Mouse (Mus musculus) intestine, embryonic 16.5 days (tissue): ENCODE measurements around the gene Cdca5. TPM values are rescaled to one million over a fixed set of nuclear protein-coding genes. Genes with fewer than 3 reads are reported as not detected.
"Not testable (repeated sequence)": the region's sequence is repeated elsewhere in the genome, so short reads cannot be mapped to it uniquely, and the experiment has no call there.

Experiments
- ATAC-seq: fragments of 200-750 bp; cut with Nextera tagmentation; 2 replicates; pipeline ENCODE4 v1.8.0; 2017; ENCODE audit warnings: moderate TSS enrichment, moderate library complexity
- H3K27ac ChIP-seq: fragments of 300-500 bp; sonication (generic); 2 replicates; pipeline ENCODE4 v1.5.1; 2014; ENCODE audit warnings: mild to moderate bottlenecking, low read length
- H3K27me3 ChIP-seq: fragments of 300-500 bp; sonication (generic); replicated peaks from 2 replicates; pipeline ENCODE4 v1.6.1; 2014; ENCODE audit warnings: low read length, control low read depth, mixed read lengths; ENCODE audit not compliant: control insufficient read depth, insufficient read depth
- H3K36me3 ChIP-seq: fragments of 300-500 bp; sonication (generic); 2 replicates; pipeline ENCODE4 v1.6.1; 2014; ENCODE audit warnings: low read length, control low read depth; ENCODE audit not compliant: control insufficient read depth, insufficient read depth
- H3K4me1 ChIP-seq: fragments of 300-500 bp; sonication (generic); 2 replicates; pipeline ENCODE4 v1.6.1; 2014; ENCODE audit warnings: low read length, control low read depth, mixed read lengths; ENCODE audit not compliant: control insufficient read depth, insufficient read depth
- H3K4me2 ChIP-seq: fragments of 300-500 bp; sonication (generic); 2 replicates; pipeline ENCODE4 v1.6.1; 2014; ENCODE audit warnings: low read depth, low read length, control low read depth
- H3K4me3 ChIP-seq: fragments of 300-500 bp; sonication (generic); 2 replicates; pipeline ENCODE4 v1.5.1; 2014; ENCODE audit warnings: mild to moderate bottlenecking, low read length
- H3K9ac ChIP-seq: fragments of 300-500 bp; sonication (generic); 2 replicates; pipeline ENCODE4 v1.6.1; 2014; ENCODE audit warnings: low read depth, low read length
- H3K9me3 ChIP-seq: fragments of 300-500 bp; sonication (generic); 2 replicates; pipeline ENCODE4 v1.6.1; 2016; ENCODE audit warnings: low read length, control low read depth; ENCODE audit not compliant: control insufficient read depth
- WGBS: fragments of 180-500 bp; shearing (Covaris S2); extraction: QIAGEN DNeasy Blood & Tissue Kit; methylation state at CpG from one replicate; pipeline ENCODE4 v1.1.7; 2014; 5-methylcytosine and 5-hydroxymethylcytosine counted together
- polyA plus RNA-seq: library from polyadenylated mRNA; unstranded; fragments of >200 nt; fragmentation: Nextera tagmentation; extraction: Ambion mirVana; gene quantifications from 2 replicates; pipeline ENCODE4 v1.2.1, GENCODE M21; 2015

Gene Cdca5
- polyA plus RNA-seq, 1 experiment from 2014 or later, result 31.4 TPM

DNA sequence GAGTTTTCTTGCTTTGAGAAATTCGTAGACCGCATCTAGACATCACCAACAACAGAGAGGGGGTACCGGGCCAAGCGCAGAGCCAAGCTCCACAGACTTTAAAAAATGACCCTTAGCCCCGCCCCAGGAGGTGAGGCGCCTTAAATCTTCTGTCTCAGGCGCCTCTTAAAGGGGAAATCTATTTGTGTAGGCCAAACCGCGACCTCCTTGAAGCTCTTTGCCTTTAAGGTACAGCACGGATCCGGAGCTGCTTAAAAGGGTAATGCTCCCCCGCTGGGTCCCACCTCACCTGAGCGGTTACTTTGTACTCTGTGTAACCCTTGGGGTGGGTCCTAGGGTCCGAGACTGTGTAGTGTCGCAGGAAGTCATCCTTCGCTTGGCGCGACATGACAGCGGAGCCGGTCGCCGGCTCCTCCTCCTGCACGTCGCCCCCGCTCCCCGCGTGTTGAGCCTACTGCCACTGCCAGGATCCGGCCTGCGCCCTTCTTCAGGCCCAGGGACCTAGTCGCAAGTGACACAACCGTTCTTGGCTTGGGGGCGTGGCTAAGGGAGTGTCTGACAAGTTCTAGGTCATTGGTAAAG, 43.1 kb downstream of the Cdca5 start, which contains the start of gene Snx15:
Gene Snx15, minus strand, starts transcription at position 545 of the 582 bp plus-strand sequence.
- H3K4me1 ChIP-seq, result no peaks in the 10 kb centered on the region; the same call in 1 of the 2 replicates
- under 1% methylated on average over 32 of the region's 32 CpGs for WGBS
- no peaks in the 10 kb centered on the region for H3K9me3 ChIP-seq
- peak within 1 kb of the TSS; percentile 52 for H3K4me2 ChIP-seq
- H3K9ac ChIP-seq, result peak within 1 kb of the TSS; percentile 72
- no peaks in the 10 kb centered on the region for H3K36me3 ChIP-seq
- H3K27me3 ChIP-seq, result no peaks in the 10 kb centered on the region
- peak; percentile 95 for ATAC-seq
- peak within 1 kb of the TSS; percentile 86 for H3K27ac ChIP-seq
- H3K4me3 ChIP-seq, result peak within 1 kb of the TSS; percentile 56

GRCm38 (mm10) chr19:6130414-6131128, 45.8 kb downstream of the Cdca5 start:
- WGBS, result 71% methylated on average over 7 of the region's 7 CpGs
- ATAC-seq, H3K27ac ChIP-seq: not testable (repeated sequence)

GRCm38 (mm10) chr19:6132171-6132827, 47.5 kb downstream of the Cdca5 start:
- Histone ChIP-seq H3K9me3 (no peaks in the 10 kb centered on the region), H3K27ac (no peak overlapping the region), H3K36me3 (peaks cover 4% of the 10 kb centered on the region; the same call in 1 of the 2 replicates), H3K4me1 (no peaks in the 10 kb centered on the region; the same call in 1 of the 2 replicates), H3K4me2 (no peak overlapping the region), H3K9ac (no peak overlapping the region), H3K4me3 (no peak overlapping the region), H3K27me3 (no peaks in the 10 kb centered on the region)
- 86% methylated on average over 7 of the region's 7 CpGs for WGBS
- ATAC-seq, result no peak

More at GRCm38 (mm10) chr19:6130414-6131128, 45.8 kb downstream of the Cdca5 start:
- not testable (repeated sequence) for H3K9me3 ChIP-seq, H3K27me3 ChIP-seq, H3K4me2 ChIP-seq, H3K4me1 ChIP-seq, H3K4me3 ChIP-seq, H3K9ac ChIP-seq, H3K36me3 ChIP-seq

- not testable (repeated sequence) for H3K36me3 ChIP-seq, H3K9ac ChIP-seq, H3K4me3 ChIP-seq, H3K4me1 ChIP-seq, H3K9me3 ChIP-seq, ATAC-seq, H3K4me2 ChIP-seq, H3K27me3 ChIP-seq, H3K27ac ChIP-seq
- 40% methylated on average over 1 of the region's 1 CpGs for WGBS
These were observed 48.4 kb downstream of the Cdca5 start for GRCm38 (mm10) chr19:6133197-6133596.

DNA sequence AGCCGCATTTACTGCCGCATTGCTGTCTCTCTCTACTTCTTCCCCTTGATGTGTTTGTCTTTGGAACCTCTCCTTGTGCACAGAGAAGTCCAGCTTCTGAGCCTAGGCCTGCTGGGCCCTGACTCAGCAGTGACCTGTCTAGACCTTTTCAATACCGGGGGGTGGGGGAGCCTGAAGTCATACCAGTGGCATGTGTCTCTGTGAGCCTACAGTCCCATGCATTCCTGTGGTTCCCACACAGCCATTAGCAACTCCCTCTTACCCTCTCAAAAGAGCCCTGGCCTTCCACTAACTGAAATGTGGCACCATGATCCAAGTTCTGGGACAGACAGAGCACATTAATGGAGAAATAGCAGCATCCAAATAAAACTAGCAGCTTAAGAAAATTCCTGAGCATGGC, 51.6 kb downstream of the Cdca5 start:
- Histone ChIP-seq H3K9me3 (no peaks in the 10 kb centered on the region), H3K4me1 (0 out of 2 replicates have a peak, but pooled peaks cover 3% of the 10 kb centered on the region), H3K36me3 (peaks cover 7% of the 10 kb centered on the region; the same call in 1 of the 2 replicates), H3K27ac (no peak overlapping the region), H3K4me2 (no peak overlapping the region), H3K4me3 (no peak overlapping the region), H3K9ac (no peak overlapping the region), H3K27me3 (no peaks in the 10 kb centered on the region)
- ATAC-seq, result no peak
- 80% methylated on average over 3 of the region's 3 CpGs for WGBS

GRCm38 (mm10) chr19:6139701-6140100, 54.9 kb downstream of the Cdca5 start:
- 97% methylated on average over 6 of the region's 6 CpGs for WGBS
- Histone ChIP-seq H3K9me3 (no peaks in the 10 kb centered on the region), H3K4me1 (0 out of 2 replicates have a peak, but pooled peaks cover 3% of the 10 kb centered on the region), H3K27ac (no peak overlapping the region), H3K27me3 (no peaks in the 10 kb centered on the region), H3K9ac (peak overlapping the region; percentile 86; the same call in 1 of the 2 replicates), H3K4me3 (no peak overlapping the region; the same call in 1 of the 2 replicates), H3K36me3 (peaks cover 7% of the 10 kb centered on the region; the same call in 1 of the 2 replicates), H3K4me2 (peak overlapping the region; percentile 83; the same call in 1 of the 2 replicates)
- ATAC-seq, result no peak

DNA sequence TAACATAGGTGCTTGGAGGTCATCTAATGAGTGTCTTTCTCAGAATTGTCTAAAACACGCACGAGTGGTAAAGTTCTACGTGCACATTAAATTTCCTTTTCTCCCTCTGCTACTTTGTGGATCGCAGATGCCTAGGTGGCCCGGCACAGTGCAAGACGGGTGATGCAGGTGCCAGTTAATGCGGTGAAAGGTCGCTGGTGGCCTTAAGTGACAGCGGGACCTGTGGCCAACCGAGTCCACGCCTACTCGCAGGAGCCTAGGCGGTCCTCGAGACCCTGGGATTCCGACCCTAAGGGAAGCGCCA, 55.5 kb downstream of the Cdca5 start:
- ATAC-seq, result no peak
- Histone ChIP-seq H3K4me1 (0 out of 2 replicates have a peak, but pooled peaks cover 3% of the 10 kb centered on the region), H3K4me3 (peak overlapping the region; percentile 75), H3K27ac (peak overlapping the region; percentile 93), H3K9ac (peak overlapping the region; percentile 86), H3K36me3 (peaks cover 7% of the 10 kb centered on the region; the same call in 1 of the 2 replicates), H3K27me3 (no peaks in the 10 kb centered on the region), H3K4me2 (peak overlapping the region; percentile 83), H3K9me3 (no peaks in the 10 kb centered on the region)
- 3% methylated on average over 16 of the region's 16 CpGs for WGBS

GRCm38 (mm10) chr19:6140678-6141393, 56.1 kb downstream of the Cdca5 start, which contains the start of gene Batf2:
TSS of gene Batf2 (plus strand) at chr19:6140983.
- peak; percentile 95 for ATAC-seq
- WGBS, result under 1% methylated on average over 68 of the region's 68 CpGs
- no peaks in the 10 kb centered on the region for H3K27me3 ChIP-seq

More at GRCm38 (mm10) chr19:6140678-6141393, 56.1 kb downstream of the Cdca5 start, which contains the start of gene Batf2:
- peaks cover 4% of the 10 kb centered on the region; the same call in 1 of the 2 replicates for H3K36me3 ChIP-seq
- H3K4me1 ChIP-seq, result 0 out of 2 replicates have a peak, but pooled peaks cover 3% of the 10 kb centered on the region
- H3K9ac ChIP-seq, result peak within 1 kb of the TSS; percentile 86
- H3K4me3 ChIP-seq, result peak within 1 kb of the TSS; percentile 75
- peak within 1 kb of the TSS; percentile 83 for H3K4me2 ChIP-seq
- H3K9me3 ChIP-seq, result no peaks in the 10 kb centered on the region
- H3K27ac ChIP-seq, result peak within 1 kb of the TSS; percentile 93
